Mouse (Mus musculus) myocyte (in vitro differentiated cells): ENCODE measurements around the gene Gal. TPM values are rescaled to one million over a fixed set of nuclear protein-coding genes. Genes with fewer than 3 reads are reported as not detected.

Experiments used
- H3K27me3 ChIP-seq: one replicate; pipeline ENCODE4 v1.6.1; 2011; ENCODE audit not compliant: control insufficient read depth, insufficient read depth, insufficient read length
- H3K36me3 ChIP-seq: one replicate; pipeline ENCODE4 v1.6.1; 2011; ENCODE audit not compliant: control insufficient read depth, insufficient read depth
- H3K4me2 ChIP-seq: one replicate; pipeline ENCODE4 v1.6.1; 2011; ENCODE audit warnings: low read depth, control low read depth
- H3K4me3 ChIP-seq: one replicate; pipeline ENCODE4 v1.5.1; 2011; ENCODE audit warnings: mild to moderate bottlenecking, control low read depth, moderate library complexity
- H3K79me2 ChIP-seq: one replicate; pipeline ENCODE4 v1.6.1; 2011; ENCODE audit not compliant: control insufficient read depth, insufficient read depth
- H3ac ChIP-seq: one replicate; pipeline ENCODE4 v1.6.1; 2011; ENCODE audit not compliant: control insufficient read depth, insufficient read length
- CEBPB ChIP-seq: IDR thresholded peaks from 2 replicates; pipeline ENCODE4 v1.6.1; 2011; ENCODE audit warnings: mild to moderate bottlenecking, moderate library complexity; ENCODE audit not compliant: poor library complexity, insufficient read depth, severe bottlenecking
- E2F4 ChIP-seq: IDR thresholded peaks from one replicate; pipeline ENCODE4 v1.6.1; 2011; ENCODE audit warnings: mild to moderate bottlenecking, control low read depth, moderate library complexity; ENCODE audit not compliant: insufficient read depth
- MAX ChIP-seq: IDR thresholded peaks from one replicate; pipeline ENCODE4 v1.6.1; 2011; ENCODE audit warnings: low read depth, mild to moderate bottlenecking, control low read depth
- MYOD1 ChIP-seq, 3 experiments: IDR thresholded peaks; one replicate each; pipeline ENCODE4 v1.6.1; 2011; ENCODE audit warnings: control low read depth in 2 of 3, low read depth in 2 of 3, mild to moderate bottlenecking in 2 of 3, moderate library complexity in 1 of 3; ENCODE audit not compliant: insufficient read length in 2 of 3, control insufficient read depth in 1 of 3
- MYOG ChIP-seq, 3 experiments: IDR thresholded peaks; one replicate each; pipeline ENCODE4 v1.6.1; 2011; ENCODE audit warnings: control low read depth in 2 of 3, low read depth in 2 of 3, mild to moderate bottlenecking in 2 of 3; ENCODE audit not compliant: insufficient read length in 2 of 3, control insufficient read depth in 1 of 3, insufficient read depth in 1 of 3
- POLR2A ChIP-seq: IDR thresholded peaks from one replicate; pipeline ENCODE4 v1.6.1; 2011; ENCODE audit warnings: low read depth, mild to moderate bottlenecking, control low read depth, moderate library complexity; ENCODE audit not compliant: insufficient read length
- POLR2AphosphoS2 ChIP-seq: IDR thresholded peaks from one replicate; pipeline ENCODE4 v1.6.1; 2011; ENCODE audit warnings: low read depth, control low read depth; ENCODE audit not compliant: insufficient read length
- REST ChIP-seq: IDR thresholded peaks from one replicate; pipeline ENCODE4 v1.6.1; 2011; ENCODE audit warnings: mild to moderate bottlenecking, control low read depth, moderate library complexity; ENCODE audit not compliant: insufficient read depth, insufficient read length
- SRF ChIP-seq: IDR thresholded peaks from one replicate; pipeline ENCODE4 v1.6.1; 2011; ENCODE audit warnings: low read depth; ENCODE audit not compliant: control insufficient read depth, insufficient read length
- TCF12 ChIP-seq: IDR thresholded peaks from one replicate; pipeline ENCODE4 v1.6.1; 2011; ENCODE audit warnings: mild to moderate bottlenecking, control low read depth; ENCODE audit not compliant: poor library complexity, insufficient read depth, severe bottlenecking
- TCF3 ChIP-seq: IDR thresholded peaks from one replicate; pipeline ENCODE4 v1.6.1; 2011; ENCODE audit warnings: low read depth, control low read depth; ENCODE audit not compliant: insufficient read length
- USF1 ChIP-seq: IDR thresholded peaks from one replicate; pipeline ENCODE4 v1.6.1; 2011; ENCODE audit warnings: low read depth, mild to moderate bottlenecking, control low read depth, moderate library complexity
- polyA plus RNA-seq: library from polyadenylated mRNA; unstranded; fragments of >200 nt; fragmentation: generic; extraction: Trizol; gene quantifications from one replicate; pipeline ENCODE4 v1.2.1, GENCODE M21; 2012; ENCODE audit warnings: missing spikeins

The Gal gene
- polyA plus RNA-seq, 1 experiment, result not detected

DNA sequence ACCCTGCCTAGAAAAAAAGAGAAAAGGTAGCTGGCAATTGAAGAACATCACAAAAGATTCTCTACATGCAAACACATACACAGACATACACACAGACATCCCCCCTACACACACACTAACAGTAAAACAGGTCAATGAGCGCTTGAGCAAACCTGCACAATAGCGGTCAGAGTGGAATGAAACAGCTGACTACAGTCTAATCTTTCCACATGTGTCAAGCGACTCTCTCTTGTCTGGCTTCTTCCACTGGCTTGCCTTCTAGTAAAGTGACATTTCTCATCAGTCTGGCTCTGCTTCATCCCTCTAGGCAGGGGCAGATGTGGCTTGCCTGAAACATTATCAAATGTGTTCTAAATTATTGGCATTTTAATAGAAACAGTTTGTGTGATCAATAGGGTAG, 20.1 kb downstream of the Gal start:
- Histone ChIP-seq H3ac (no peak overlapping the region), H3K79me2 (no peaks in the 10 kb centered on the region), H3K27me3 (no peaks in the 10 kb centered on the region), H3K36me3 (no peaks in the 10 kb centered on the region), H3K4me3 (no peak overlapping the region), H3K4me2 (no peak overlapping the region)
- no peak for TF ChIP-seq TCF12
- no peak for TF ChIP-seq POLR2AphosphoS2
- TF ChIP-seq E2F4, result no peak
- no peak for TF ChIP-seq MYOG (IDR thresholded peaks at IDR 0.05; ENCODE audit: control insufficient read depth in 1 of 3, insufficient read depth in 1 of 3, insufficient read length in 2 of 3, low read depth in 2 of 3)

DNA sequence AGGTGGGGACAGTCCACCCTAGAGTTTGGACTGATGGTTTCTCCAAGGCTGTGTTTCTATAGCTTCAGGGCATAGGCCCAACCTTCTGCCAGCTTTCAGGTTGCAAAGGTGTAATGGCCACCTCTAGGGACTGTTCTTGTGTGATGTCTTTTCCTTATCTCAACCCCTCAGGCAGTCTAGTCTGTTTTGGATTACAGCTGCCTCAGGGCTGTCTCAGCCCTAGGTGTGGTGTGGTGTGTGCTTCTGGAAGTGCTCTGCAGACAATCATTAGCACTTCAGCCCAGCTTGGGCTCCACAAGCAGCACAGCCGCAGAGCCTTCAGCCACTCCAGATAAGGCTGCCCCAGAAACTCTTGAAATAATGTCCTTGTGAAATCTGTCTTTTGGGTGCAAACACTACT, 22.0 kb downstream of the Gal start:
- Histone ChIP-seq H3ac (no peak overlapping the region), H3K79me2 (no peaks in the 10 kb centered on the region), H3K27me3 (no peaks in the 10 kb centered on the region), H3K36me3 (no peaks in the 10 kb centered on the region), H3K4me2 (no peak overlapping the region), H3K4me3 (no peak overlapping the region)
- TF ChIP-seq MYOG (IDR thresholded peaks at IDR 0.05; ENCODE audit: control insufficient read depth in 1 of 3, insufficient read depth in 1 of 3, insufficient read length in 2 of 3, low read depth in 2 of 3) (no peak), MYOD1 (IDR thresholded peaks at IDR 0.05; ENCODE audit: control insufficient read depth in 1 of 3, insufficient read length in 2 of 3, low read depth in 2 of 3) (no peak), TCF12 (no peak), POLR2A (no peak), SRF (no peak), E2F4 (no peak), USF1 (no peak), POLR2AphosphoS2 (no peak), TCF3 (no peak), MAX (no peak), REST (no peak)

DNA sequence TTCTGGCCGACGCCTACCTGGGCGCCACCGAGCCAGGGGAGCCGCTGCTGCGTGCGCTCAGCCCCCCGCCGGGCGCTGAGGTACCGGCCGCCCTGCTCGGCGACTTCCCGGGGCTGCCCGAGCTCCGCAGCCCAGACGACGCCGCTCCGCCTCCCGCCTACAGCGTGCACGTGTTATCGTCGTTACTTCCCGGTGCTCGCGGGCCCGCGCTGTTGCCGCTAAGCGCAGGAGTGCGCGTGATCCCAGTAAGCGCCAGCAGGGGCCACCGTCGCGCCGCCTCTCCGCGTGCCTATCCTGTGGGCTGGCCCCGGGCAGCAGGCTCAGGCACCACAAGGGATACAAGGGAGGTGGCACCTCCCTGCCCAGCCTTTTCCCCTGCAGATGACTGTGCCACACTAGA, 25.3 kb downstream of the Gal start:
- TF ChIP-seq CEBPB, result no peak
- TF ChIP-seq E2F4, result no peak
- TF ChIP-seq MYOG (IDR thresholded peaks at IDR 0.05; ENCODE audit: control insufficient read depth in 1 of 3, insufficient read depth in 1 of 3, insufficient read length in 2 of 3, low read depth in 2 of 3), result no peak
- TF ChIP-seq TCF12, result no peak
- no peak for TF ChIP-seq USF1
- TF ChIP-seq SRF, result no peak
- no peak for TF ChIP-seq REST
- TF ChIP-seq MYOD1 (IDR thresholded peaks at IDR 0.05; ENCODE audit: control insufficient read depth in 1 of 3, insufficient read length in 2 of 3, low read depth in 2 of 3), result no peak
- TF ChIP-seq MAX, result no peak
- no peak for TF ChIP-seq TCF3
- no peak for TF ChIP-seq POLR2AphosphoS2
- TF ChIP-seq POLR2A, result no peak
- Histone ChIP-seq H3K36me3 (no peaks in the 10 kb centered on the region), H3K27me3 (no peaks in the 10 kb centered on the region), H3K4me2 (no peak overlapping the region), H3ac (no peak overlapping the region), H3K4me3 (no peak overlapping the region), H3K79me2 (no peaks in the 10 kb centered on the region)

DNA sequence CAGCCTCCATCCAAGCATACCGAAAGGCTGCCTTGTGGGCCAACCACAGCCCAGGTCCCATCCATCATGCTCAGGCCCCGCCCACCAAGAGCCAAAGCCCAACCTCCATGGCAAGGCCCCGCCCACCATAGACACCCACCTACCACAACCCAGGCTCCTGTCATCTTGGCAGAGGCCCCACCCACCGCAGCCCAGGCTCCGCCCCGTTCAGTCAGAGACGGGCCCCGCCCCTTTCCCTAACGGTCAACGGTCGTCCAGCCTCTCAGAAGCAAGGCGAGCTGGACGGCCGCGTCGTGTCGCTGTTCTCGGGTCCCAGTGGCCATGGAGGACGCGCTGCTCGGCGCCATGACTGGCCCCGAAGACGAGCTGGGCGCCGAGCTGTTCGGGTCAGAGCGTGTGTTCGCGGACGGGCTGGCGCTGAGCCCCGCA, 25.7 kb downstream of the Gal start, which contains the start of gene Tesmin:
Gene Tesmin (plus strand): TSS at position 229 of the 429 bp plus-strand sequence.
- no peaks in the 10 kb centered on the region for H3K27me3 ChIP-seq
- H3K79me2 ChIP-seq, result no peaks in the 10 kb centered on the region
- no peak for TF ChIP-seq TCF3
- no peak for TF ChIP-seq POLR2A
- TF ChIP-seq MAX, result no peak
- TF ChIP-seq MYOG (IDR thresholded peaks at IDR 0.05; ENCODE audit: control insufficient read depth in 1 of 3, insufficient read depth in 1 of 3, insufficient read length in 2 of 3, low read depth in 2 of 3), result no peak
- TF ChIP-seq REST, result no peak
- no peak for TF ChIP-seq MYOD1 (IDR thresholded peaks at IDR 0.05; ENCODE audit: control insufficient read depth in 1 of 3, insufficient read length in 2 of 3, low read depth in 2 of 3)
- no peak for TF ChIP-seq USF1
- no peak for TF ChIP-seq POLR2AphosphoS2
- TF ChIP-seq TCF12, result no peak
- no peak for TF ChIP-seq E2F4
- no peak for TF ChIP-seq SRF
- TF ChIP-seq CEBPB, result no peak
- H3K36me3 ChIP-seq, result no peaks in the 10 kb centered on the region
- H3K4me3 ChIP-seq, result no peak within 1 kb of the TSS
- no peak within 1 kb of the TSS for H3K4me2 ChIP-seq
- no peak within 1 kb of the TSS for H3ac ChIP-seq

DNA sequence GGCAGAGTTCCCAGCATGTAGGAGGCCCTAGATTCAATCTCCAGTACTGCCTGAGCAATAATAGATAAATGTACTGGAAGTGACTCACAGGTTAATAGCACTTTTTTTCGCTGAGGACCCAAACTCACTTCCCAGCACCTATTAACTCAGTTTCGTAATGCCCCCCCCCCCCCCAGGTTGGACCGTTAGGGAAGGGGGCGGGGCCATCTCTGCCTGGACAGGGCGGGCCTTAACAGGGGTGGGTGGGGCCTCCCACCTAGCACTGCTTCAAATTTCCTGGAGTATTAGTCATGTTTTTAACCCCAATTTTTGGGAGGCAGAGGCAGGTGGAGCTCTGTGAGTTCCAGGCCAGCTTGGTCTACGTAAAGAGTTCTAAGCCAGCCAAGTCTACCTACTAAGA, 26.3 kb downstream of the Gal start:
- Histone ChIP-seq H3ac (no peak overlapping the region), H3K4me2 (no peak overlapping the region), H3K36me3 (no peaks in the 10 kb centered on the region), H3K79me2 (no peaks in the 10 kb centered on the region), H3K27me3 (no peaks in the 10 kb centered on the region), H3K4me3 (no peak overlapping the region)
- TF ChIP-seq MYOG (IDR thresholded peaks at IDR 0.05; ENCODE audit: control insufficient read depth in 1 of 3, insufficient read depth in 1 of 3, insufficient read length in 2 of 3, low read depth in 2 of 3) (no peak), TCF12 (no peak), POLR2AphosphoS2 (no peak), USF1 (no peak), REST (no peak), CEBPB (no peak), E2F4 (no peak), TCF3 (no peak), MAX (no peak), POLR2A (no peak), SRF (no peak)
